Mouse (Mus musculus) Patski (cell line): ENCODE data around the gene Vmn1r67. TPM values are rescaled to one million over a fixed set of nuclear protein-coding genes. Genes with fewer than 3 reads are reported as not detected.

Source experiments
- ATAC-seq: fragments of 100-300 bp; one replicate; pipeline ENCODE4 v1.8.0; 2021
- CTCF ChIA-PET: fragments of 350-600 bp; sonication (Branson Sonifier 250); formaldehyde crosslinking; loops from one replicate; lab custom pipeline; 2022; ENCODE audit warnings: inconsistent platforms; lab: Charles Lee
- POLR2A ChIA-PET: fragments of 350-600 bp; sonication (Branson Sonifier 250); formaldehyde crosslinking; loops from one replicate; lab custom pipeline; 2022; ENCODE audit warnings: antibody characterized with exemption, inconsistent platforms; lab: Charles Lee
- DNase-seq: peaks from one replicate; pipeline ENCODE4 v3.0.0-alpha.2; 2011; ENCODE audit warnings: low read depth, low spot score
- H3K27me3 ChIP-seq: fragments of 371-371 bp; one replicate; pipeline ENCODE4 v1.5.1; 2021
- CTCF ChIP-seq: fragments of 100-300 bp; IDR thresholded peaks from one replicate; pipeline ENCODE4 v1.5.1; 2021
- in situ Hi-C: fragments of 300-500 bp; cut with MboI; formaldehyde crosslinking; loops from 3 replicates; pipeline ENCODE4 v1.11.1; 2018; ENCODE audit warnings: low pct_unique_long_range_greater_than_20kb, mixed read lengths
- polyA plus RNA-seq: library from polyadenylated mRNA; unstranded; gene quantifications from one replicate; pipeline ENCODE4 v1.2.3, GENCODE M21; 2021

Gene Vmn1r67
- polyA plus RNA-seq = not detected

DNA sequence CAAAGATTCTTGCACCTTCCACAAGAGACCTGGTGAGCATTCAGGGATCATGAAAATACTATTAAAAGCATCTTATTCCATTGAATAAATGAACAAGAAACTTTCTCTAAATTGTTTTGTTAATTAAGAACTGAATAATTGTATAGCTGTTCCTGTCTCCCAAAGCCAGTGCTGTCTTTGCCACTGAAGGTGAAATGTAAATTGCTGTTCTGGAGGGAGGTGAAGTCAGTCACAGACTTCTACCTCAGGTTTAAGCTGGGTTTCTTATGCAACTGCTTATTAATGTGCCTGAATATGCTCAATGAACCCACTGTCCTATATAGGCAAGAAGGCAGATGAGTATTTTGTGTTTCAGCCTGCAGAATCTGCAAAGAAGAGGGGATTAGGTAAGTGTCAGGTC is at the start of gene Vmn1r67:
Gene Vmn1r67 (plus strand): TSS at position 301 of the 400 bp plus-strand sequence.
- in situ Hi-C loops = loop anchor here (25.0 kb wide), 1 partner anchor 194 kb away; the partner anchor contains the start of gene Vmn1r70
- DNase-seq = no peak
- ATAC-seq = no peak

DNA sequence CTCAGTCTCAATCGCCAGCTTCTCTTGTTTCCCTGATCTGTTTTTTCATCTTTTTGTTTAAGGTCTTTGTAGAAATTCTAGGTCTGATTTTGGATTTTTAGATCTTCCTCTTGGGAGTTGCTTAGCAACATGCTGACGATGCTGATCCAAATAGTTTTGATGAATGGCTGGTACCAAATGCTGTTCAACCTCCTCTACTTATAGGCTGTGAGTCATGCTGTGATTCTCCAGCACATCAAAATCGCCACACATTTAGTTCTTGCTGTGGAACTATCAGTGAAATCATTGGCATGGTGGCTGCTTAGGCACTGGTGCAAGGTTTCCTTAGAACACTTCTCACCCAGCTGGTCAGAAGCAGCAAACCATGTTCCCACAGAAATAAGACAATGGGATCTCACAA is 15.0 kb downstream of the Vmn1r67 start:
- POLR2A ChIA-PET = no interaction called here
- CTCF ChIA-PET = no interaction called here
- in situ Hi-C loops = no loop called here

More for the DNA sequence above, at the start of gene Vmn1r67:
- TF ChIP-seq CTCF = no peak
- ChIA-PET CTCF (no interaction called here), POLR2A (no interaction called here)
- no peaks in the 10 kb centered on the region for H3K27me3 ChIP-seq

DNA sequence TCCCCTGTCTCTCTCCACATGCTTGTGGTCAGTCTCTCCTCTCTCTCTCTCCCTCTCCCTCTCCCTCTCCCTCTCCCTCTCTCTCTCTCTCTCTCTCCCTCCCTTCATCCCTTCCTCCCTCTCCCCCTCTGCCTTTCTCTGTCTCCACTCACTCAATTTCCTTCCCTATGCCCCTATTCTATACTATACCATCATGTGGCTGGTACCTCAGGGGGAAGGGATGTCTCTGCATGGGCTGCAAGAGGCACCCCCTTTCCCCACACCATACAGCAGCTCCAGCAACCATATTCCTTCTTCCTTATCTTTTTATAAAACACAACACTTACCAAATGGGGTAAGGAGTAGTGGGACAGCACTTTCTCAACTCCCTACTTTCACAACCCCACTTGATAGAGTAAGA is 36.7 kb downstream of the Vmn1r67 start:
- ATAC-seq (no peak), DNase-seq (no peak)
- POLR2A ChIA-PET = no interaction called here
- TF ChIP-seq CTCF = no peak
- H3K27me3 ChIP-seq = no peaks in the 10 kb centered on the region
- CTCF ChIA-PET = no interaction called here
- in situ Hi-C loops = no loop called here

More for the DNA sequence above, 15.0 kb downstream of the Vmn1r67 start:
- no peak for TF ChIP-seq CTCF
- no peak for DNase-seq
- no peak for ATAC-seq
- H3K27me3 ChIP-seq = peaks cover 3% of the 10 kb centered on the region

DNA sequence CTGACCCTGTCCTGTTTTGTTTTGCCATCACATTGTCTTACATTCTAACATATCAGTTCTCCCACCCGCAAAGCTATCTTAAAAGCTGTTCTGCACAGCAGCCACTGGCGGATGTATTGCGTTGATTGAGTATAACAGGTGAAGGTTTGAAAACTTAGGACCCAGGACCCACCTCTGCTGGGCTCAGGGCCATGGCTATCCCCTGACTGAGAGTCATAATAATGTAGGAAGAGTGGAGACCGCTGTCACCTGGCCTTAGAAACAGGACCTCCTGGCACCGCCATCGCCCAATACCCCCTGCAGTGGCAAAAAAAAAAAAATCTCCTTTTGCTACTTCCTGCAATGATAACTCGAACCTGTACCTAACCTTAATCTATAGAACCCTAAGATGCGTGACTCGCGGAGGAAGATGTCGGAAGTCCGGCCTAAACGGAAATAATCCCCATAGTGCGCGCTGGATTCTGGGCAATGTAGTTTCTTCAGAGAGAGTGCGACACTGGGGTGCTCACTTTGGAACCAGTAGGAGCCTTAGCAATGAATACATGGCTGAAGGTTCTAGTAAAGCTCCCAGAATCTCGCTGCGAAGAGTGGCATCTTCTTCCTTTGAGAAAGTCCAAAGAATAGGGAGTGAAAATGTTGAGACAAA is 37.6 kb downstream of the Vmn1r67 start:
- no peaks in the 10 kb centered on the region for H3K27me3 ChIP-seq
- POLR2A ChIA-PET = no interaction called here
- DNase-seq (no peak), ATAC-seq (no peak)
- CTCF ChIA-PET = no interaction called here
- no peak for TF ChIP-seq CTCF
- in situ Hi-C loops = no loop called here

DNA sequence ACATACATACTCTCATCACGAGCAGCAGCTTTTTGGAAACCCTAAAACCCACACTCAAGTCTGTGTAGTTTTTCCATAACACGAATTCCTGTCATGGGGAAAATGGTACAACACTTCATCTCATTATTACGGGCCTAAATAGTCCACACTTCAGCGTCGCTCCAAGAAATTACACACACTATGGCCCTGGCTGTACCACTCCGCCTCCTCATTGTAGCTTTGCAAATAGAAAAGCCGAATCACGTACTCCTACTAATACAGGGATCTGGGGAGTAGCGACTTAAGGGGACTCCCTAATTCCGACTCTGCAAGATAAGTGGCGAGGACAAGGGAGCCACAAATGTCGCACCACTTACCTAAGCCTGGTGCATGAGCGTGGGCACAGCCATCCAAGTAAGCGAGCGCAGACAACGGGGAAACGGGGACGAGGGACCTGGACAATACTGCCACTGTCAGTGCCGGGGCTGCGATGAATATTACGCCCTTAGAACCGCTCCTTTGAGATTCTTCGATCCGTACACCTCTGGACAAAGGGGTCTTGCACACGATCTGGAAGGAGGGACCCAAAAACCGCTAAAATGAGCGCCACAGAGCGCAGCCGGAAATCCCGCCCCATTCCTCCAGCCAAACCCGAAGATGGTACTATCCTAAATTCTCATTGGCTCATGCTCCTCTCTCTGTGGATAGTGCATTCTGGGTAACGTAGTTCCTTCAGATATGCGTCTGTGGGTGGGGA is 51.8 kb downstream of the Vmn1r67 start, which contains the start of gene Zik1:
Gene Zik1 (minus strand): TSS at position 609 of the 736 bp plus-strand sequence.
- TF ChIP-seq CTCF = no peak
- ATAC-seq (peak; percentile 100), DNase-seq (peak; percentile 19)
- CTCF ChIA-PET = no interaction called here
- POLR2A ChIA-PET = no interaction called here
- H3K27me3 ChIP-seq = no peaks in the 10 kb centered on the region
- in situ Hi-C loops = no loop called here

DNA sequence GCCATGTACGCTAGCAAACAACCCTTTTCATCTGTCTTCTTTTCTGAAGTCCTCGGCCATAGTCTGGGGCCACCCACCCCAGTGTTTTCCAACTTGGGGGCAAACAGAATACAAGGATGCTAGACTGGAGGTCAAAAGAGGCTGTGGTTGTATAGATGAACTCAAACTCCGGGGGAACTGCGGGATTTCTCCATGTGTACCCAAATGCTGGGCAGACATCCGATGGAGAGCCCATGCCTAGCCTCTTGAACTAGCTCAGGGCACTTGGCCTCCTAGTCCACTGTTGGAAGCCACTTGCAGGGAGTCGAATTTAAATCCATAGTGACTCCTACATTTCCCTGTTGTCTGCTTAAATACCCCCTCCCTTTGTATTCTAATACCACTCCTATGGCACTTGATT is 52.4 kb downstream of the Vmn1r67 start:
- no peaks in the 10 kb centered on the region for H3K27me3 ChIP-seq
- POLR2A ChIA-PET = no interaction called here
- CTCF ChIA-PET = no interaction called here
- TF ChIP-seq CTCF = no peak
- in situ Hi-C loops = no loop called here
- DNase-seq (no peak), ATAC-seq (peak; percentile 1)

Other genes with a start within 250 kb of the Vmn1r67 start
- not detected for gene Vmn1r66, start 165.3 kb upstream of the Vmn1r67 start, polyA plus RNA-seq
- 3.6 TPM for gene Zik1, start 52.1 kb downstream of the Vmn1r67 start, polyA plus RNA-seq
- not detected for gene Vmn1r68, start 115.2 kb downstream of the Vmn1r67 start, polyA plus RNA-seq
- gene Vmn1r69, start 170.3 kb downstream of the Vmn1r67 start, polyA plus RNA-seq = not detected
- gene Vmn1r70, start 188.2 kb downstream of the Vmn1r67 start, polyA plus RNA-seq = not detected
- gene Nlrp4b, start 244.5 kb downstream of the Vmn1r67 start, polyA plus RNA-seq = not detected